Mouse (Mus musculus) G1E (cell line): ENCODE measurements around the gene Sema4a.

Source experiments
- CTCF ChIP-seq: IDR thresholded peaks from 2 replicates; pipeline ENCODE4 v1.5.1; 2012; ENCODE audit warnings: low read depth, low read length, inconsistent platforms, mixed read lengths
- GATA1 ChIP-seq: IDR thresholded peaks from 2 replicates; pipeline ENCODE4 v1.6.1; 2012; ENCODE audit warnings: borderline replicate concordance, low read length, inconsistent platforms, mixed read lengths
- GATA2 ChIP-seq: IDR thresholded peaks from 2 replicates; pipeline ENCODE4 v1.6.1; 2012; ENCODE audit warnings: low read depth, low read length, inconsistent platforms, borderline replicate concordance
- POLR2AphosphoS5 ChIP-seq: IDR thresholded peaks from 2 replicates; pipeline ENCODE4 v1.6.1; 2012; ENCODE audit warnings: low read depth, low read length, inconsistent platforms; ENCODE audit not compliant: insufficient replicate concordance
- TAL1 ChIP-seq: conservative IDR thresholded peaks from 2 replicates; pipeline ENCODE4 v1.6.1; 2012; ENCODE audit warnings: low read depth, low read length, inconsistent platforms, mixed read lengths

- TF ChIP-seq CTCF: no peak
- TF ChIP-seq GATA1: no peak
- TF ChIP-seq TAL1: no peak
- no peak for TF ChIP-seq POLR2AphosphoS5
- TF ChIP-seq GATA2: no peak
These were observed 67.1 kb downstream of the Sema4a start for GRCm38 (mm10) chr3:88393776-88394375.
